ENCODE assay signal across 8 mouse cellular contexts in genomic region chr9:41950109-41950990, GRCm38 (mm10).
DNase-seq lines count a peak whose midpoint lies in the region; ATAC-seq and TF ChIP-seq lines count a peak whose summit lies in the region.

No protein-coding gene starts in this region.

- H3K4me2 ChIP-seq in forebrain, embryonic 13.5 days: peak overlapping the region; percentile 60
- peak overlapping the region; percentile 84 for H3K4me2 ChIP-seq in heart, postnatal 0 days (ENCODE audit: low read depth, low read length)
- peak overlapping the region; percentile 60 for H3K4me2 ChIP-seq in liver, embryonic 14.5 days (ENCODE audit: low read depth)
- peak overlapping the region; percentile 72 for H3K4me2 ChIP-seq in stomach, embryonic 14.5 days (replicated peaks; ENCODE audit: low read depth, low read length)

- peak; percentile 88 for DNase-seq in A20 (ENCODE audit: low read depth, low spot score)
- peak; percentile 82 for DNase-seq in heart, postnatal 0 days (ENCODE audit: low spot score)
- peak; percentile 85 to 87 for DNase-seq in kidney, postnatal 25 days
- DNase-seq in liver, embryonic 14.5 days (ENCODE audit: low read depth in 3 of 3, low spot score in 3 of 3): no peak
- DNase-seq in natural killer cell, adult 2 months (ENCODE audit: low spot score in 2 of 2): peak; percentile 73 to 83

- peak; percentile 70 for TF ChIP-seq EP300 in heart, postnatal 0 days (IDR thresholded peaks at IDR 0.05; ENCODE audit: low read depth)
- no peak for TF ChIP-seq EP300 in liver, embryonic 14.5 days (IDR thresholded peaks at IDR 0.05; ENCODE audit: low read depth)

- no peaks in the 10 kb centered on the region for H3K27me3 ChIP-seq in forebrain, embryonic 13.5 days
- no peaks in the 10 kb centered on the region for H3K27me3 ChIP-seq in heart, postnatal 0 days (ENCODE audit: control insufficient read depth, insufficient read depth, low read length)
- H3K27me3 ChIP-seq in liver, embryonic 14.5 days (ENCODE audit: control insufficient read depth, insufficient read depth, low read length): no peaks in the 10 kb centered on the region
- H3K27me3 ChIP-seq in stomach, embryonic 14.5 days (ENCODE audit: control insufficient read depth, insufficient read depth, low read length): no peaks in the 10 kb centered on the region

- H3K9ac ChIP-seq in forebrain, embryonic 13.5 days: peak overlapping the region; percentile 66
- H3K9ac ChIP-seq in heart, postnatal 0 days (replicated peaks; ENCODE audit: low read depth, low read length): peak overlapping the region; percentile 72
- H3K9ac ChIP-seq in liver, embryonic 14.5 days (replicated peaks): no peak overlapping the region; the same call in 1 of the 2 replicates
- H3K9ac ChIP-seq in stomach, embryonic 14.5 days (replicated peaks; ENCODE audit: low read depth, low read length): 0 out of 2 replicates have a peak overlapping the region, but pooled peaks have one; percentile 63

- H3K4me1 ChIP-seq in brown adipose tissue, adult 24 weeks (ENCODE audit: control insufficient read depth, insufficient read depth, insufficient read length, low read length): peaks cover 2% of the 10 kb centered on the region; the same call in 1 of the 2 replicates
- H3K4me1 ChIP-seq in forebrain, embryonic 13.5 days: peaks cover 52% of the 10 kb centered on the region
- no peaks in the 10 kb centered on the region for H3K4me1 ChIP-seq in heart, postnatal 0 days (ENCODE audit: control insufficient read depth, insufficient read depth)
- peaks cover 0 to 3% of the 10 kb centered on the region in 2 experiments; a peak in 2 of 4 replicates for H3K4me1 ChIP-seq in liver, embryonic 14.5 days (replicated peaks; ENCODE audit: control insufficient read depth in 2 of 2, insufficient read depth in 2 of 2, low read length in 1 of 2)
- H3K4me1 ChIP-seq in stomach, embryonic 14.5 days (ENCODE audit: control insufficient read depth, insufficient read depth, low read length): peaks cover 36% of the 10 kb centered on the region

- no peaks in the 10 kb centered on the region for H3K36me3 ChIP-seq in forebrain, embryonic 13.5 days (ENCODE audit: poor library complexity, severe bottlenecking)
- H3K36me3 ChIP-seq in heart, postnatal 0 days (replicated peaks; ENCODE audit: control insufficient read depth, insufficient read depth, low read length): no peaks in the 10 kb centered on the region
- no peaks in the 10 kb centered on the region for H3K36me3 ChIP-seq in liver, embryonic 14.5 days (replicated peaks; ENCODE audit: control insufficient read depth, insufficient read depth, low read depth)
- H3K36me3 ChIP-seq in stomach, embryonic 14.5 days (ENCODE audit: control insufficient read depth, insufficient read depth, low read length): no peaks in the 10 kb centered on the region

- 3% methylated on average over 34 of the region's 34 CpGs for WGBS in forebrain, embryonic 13.5 days
- WGBS in heart, postnatal 0 days: 8% methylated on average over 34 of the region's 34 CpGs
- WGBS in liver, embryonic 14.5 days (ENCODE audit: insufficient replicate concordance): 12% methylated on average over 34 of the region's 34 CpGs
- 3% methylated on average over 34 of the region's 34 CpGs for WGBS in stomach, embryonic 14.5 days

- no peaks in the 10 kb centered on the region for H3K9me3 ChIP-seq in forebrain, embryonic 13.5 days (replicated peaks)
- no peaks in the 10 kb centered on the region for H3K9me3 ChIP-seq in heart, postnatal 0 days (replicated peaks; ENCODE audit: control insufficient read depth, low read length)
- H3K9me3 ChIP-seq in liver, embryonic 14.5 days (ENCODE audit: control insufficient read depth, low read length): no peaks in the 10 kb centered on the region
- no peaks in the 10 kb centered on the region for H3K9me3 ChIP-seq in stomach, embryonic 14.5 days (ENCODE audit: control insufficient read depth, low read depth, low read length)

- ATAC-seq in forebrain, embryonic 13.5 days: peak; percentile 83
- peak; percentile 89 for ATAC-seq in heart, postnatal 0 days (ENCODE audit: insufficient read depth, low read depth)
- no peak for ATAC-seq in liver, embryonic 14.5 days (ENCODE audit: insufficient read depth)
- peak; percentile 75 for ATAC-seq in stomach, embryonic 14.5 days (ENCODE audit: insufficient number of reproducible peaks, insufficient read depth, low FRiP score, low read depth)

- TF ChIP-seq CTCF in heart, postnatal 0 days (IDR thresholded peaks at IDR 0.05; ENCODE audit: low read depth): peak; percentile 93
- peak; percentile 72 for TF ChIP-seq CTCF in liver, embryonic 14.5 days (IDR thresholded peaks at IDR 0.05; ENCODE audit: low read depth)

- peak overlapping the region; percentile 93 for H3K27ac ChIP-seq in brown adipose tissue, adult 24 weeks (replicated peaks; ENCODE audit: low read depth, low read length)
- H3K27ac ChIP-seq in forebrain, embryonic 13.5 days: peak overlapping the region; percentile 97
- H3K27ac ChIP-seq in heart, postnatal 0 days (ENCODE audit: low read depth): peak overlapping the region; percentile 91
- H3K27ac ChIP-seq in liver, embryonic 14.5 days: no peak overlapping the region
- peak overlapping the region; percentile 98 for H3K27ac ChIP-seq in stomach, embryonic 14.5 days (ENCODE audit: low read length)

- H3K4me3 ChIP-seq in brown adipose tissue, adult 24 weeks (ENCODE audit: insufficient read depth, low read depth, low read length): peak overlapping the region; percentile 59
- H3K4me3 ChIP-seq in forebrain, embryonic 13.5 days: peak overlapping the region; percentile 38
- H3K4me3 ChIP-seq in heart, postnatal 0 days (ENCODE audit: low read depth, low read length): peak overlapping the region; percentile 55
- peak overlapping the region; percentile 30 to 55 for H3K4me3 ChIP-seq in liver, embryonic 14.5 days (ENCODE audit: insufficient read depth in 1 of 2, low read depth in 2 of 2, low read length in 2 of 2)
- peak overlapping the region; percentile 41 for H3K4me3 ChIP-seq in stomach, embryonic 14.5 days (ENCODE audit: low read depth, low read length)

Comparison
In these comparisons a context has a peak if more than half of its experiments do, and no peak if none do; other contexts are left out.
1. DNase-seq: peak in A20 (single experiment), heart, postnatal 0 days (single experiment), kidney, postnatal 25 days (2 of 2) and natural killer cell, adult 2 months (2 of 2); none in liver, embryonic 14.5 days (0 of 3).
2. Peak in every context shown above with its lines, with median percentiles within 50 percentile points of each other: H3K4me3 ChIP-seq and H3K4me2 ChIP-seq.